28 mouse cellular contexts compared by ENCODE assay signal in genomic region chr7:128265411-128265810, GRCm38 (mm10). TPM values are rescaled to one million over a fixed set of nuclear protein-coding genes. Genes with fewer than 3 reads are reported as not detected.
DNase-seq lines count a peak whose midpoint lies in the region; ATAC-seq lines count a peak whose summit lies in the region.
"Had no signal": no experiment of that assay in that cellular context is flagged by ENCODE, and none has a peak within 500 bp of the region (broad histone marks: within the 10 kb centered on the region; RNA-seq: fewer than 3 reads in every experiment).

Gene Slc5a2 (plus strand): TSS chr7:128265657.

- no peaks in the 10 kb centered on the region for H3K4me1 ChIP-seq in kidney, embryonic 14.5 days (ENCODE audit: control insufficient read depth, insufficient read depth, low read length)
- H3K4me1 ChIP-seq in kidney, embryonic 15.5 days: no peaks in the 10 kb centered on the region
- no peaks in the 10 kb centered on the region for H3K4me1 ChIP-seq in kidney, embryonic 16.5 days (ENCODE audit: insufficient read depth, low read length)
- H3K4me1 ChIP-seq: embryonic facial prominence, embryonic 13.5 days; embryonic facial prominence, embryonic 15.5 days; forebrain, embryonic 12.5 days had no signal

- H3K4me3 ChIP-seq in kidney, embryonic 14.5 days (ENCODE audit: low read length): no peak within 1 kb of the TSS
- no peak within 1 kb of the TSS for H3K4me3 ChIP-seq in kidney, embryonic 15.5 days (replicated peaks)
- H3K4me3 ChIP-seq in kidney, embryonic 16.5 days (ENCODE audit: low read length): no peak within 1 kb of the TSS
- H3K4me3 ChIP-seq: embryonic facial prominence, embryonic 13.5 days; embryonic facial prominence, embryonic 15.5 days; erythroblast, embryonic 14.5 days; forebrain, embryonic 10.5 days; forebrain, embryonic 12.5 days had no signal

- DNase-seq in kidney, adult 11 months: peak; percentile 55
- peak; percentile 59 to 61 for DNase-seq in kidney, adult 8-10 months
- DNase-seq in kidney, postnatal 10 days: no peak
- peak; percentile 51 to 65 for DNase-seq in kidney, postnatal 36 days
- DNase-seq in heart, postnatal 10 days: no peak
- DNase-seq: adrenal gland, adult 2 months; adrenal gland, postnatal 10 days; adrenal gland, postnatal 25 days; B cell, adult 2 months; cerebellum, adult 11 months; cerebellum, adult 18-20 months; cerebellum, adult 8-10 months; cerebellum, adult 9-11 months; cerebellum, postnatal 14 days; cerebellum, postnatal 36 days; embryo, embryonic 11 days had no signal

- no peak within 1 kb of the TSS for H3K4me2 ChIP-seq in kidney, embryonic 14.5 days (replicated peaks; ENCODE audit: low read depth, low read length)
- H3K4me2 ChIP-seq in kidney, embryonic 15.5 days: no peak within 1 kb of the TSS
- H3K4me2 ChIP-seq in kidney, embryonic 16.5 days (replicated peaks; ENCODE audit: low read depth, low read length): no peak within 1 kb of the TSS
- H3K4me2 ChIP-seq: embryonic facial prominence, embryonic 13.5 days; embryonic facial prominence, embryonic 15.5 days; forebrain, embryonic 12.5 days had no signal

- 73% methylated on average over 6 of the region's 6 CpGs for WGBS in kidney, embryonic 14.5 days
- WGBS in kidney, embryonic 15.5 days: 73% methylated on average over 6 of the region's 6 CpGs
- 70% methylated on average over 6 of the region's 6 CpGs for WGBS in kidney, embryonic 16.5 days

- H3K27me3 ChIP-seq in kidney, embryonic 14.5 days (ENCODE audit: control insufficient read depth, insufficient read depth, low read length): no peaks in the 10 kb centered on the region
- no peaks in the 10 kb centered on the region for H3K27me3 ChIP-seq in kidney, embryonic 15.5 days
- H3K27me3 ChIP-seq in kidney, embryonic 16.5 days (ENCODE audit: insufficient read depth, low read length): no peaks in the 10 kb centered on the region
- H3K27me3 ChIP-seq: embryonic facial prominence, embryonic 13.5 days; embryonic facial prominence, embryonic 15.5 days; forebrain, embryonic 12.5 days had no signal

- no peak for ATAC-seq in kidney, embryonic 14.5 days (ENCODE audit: low FRiP score, low TSS enrichment)
- ATAC-seq in kidney, embryonic 15.5 days (replicated peaks; ENCODE audit: low FRiP score): no peak
- ATAC-seq in kidney, embryonic 16.5 days (ENCODE audit: low FRiP score, low TSS enrichment): no peak
- ATAC-seq: CD4-positive, CD25-positive, alpha-beta regulatory T cell, adult 4 months; forebrain, embryonic 14.5 days; Patski had no signal

- no peaks in the 10 kb centered on the region for H3K36me3 ChIP-seq in kidney, embryonic 14.5 days (ENCODE audit: control insufficient read depth, insufficient read depth, low read length)
- H3K36me3 ChIP-seq in kidney, embryonic 15.5 days: no peaks in the 10 kb centered on the region
- no peaks in the 10 kb centered on the region for H3K36me3 ChIP-seq in kidney, embryonic 16.5 days (ENCODE audit: insufficient read depth, low read length)
- H3K36me3 ChIP-seq: embryonic facial prominence, embryonic 15.5 days; forebrain, embryonic 12.5 days had no signal

- no peak within 1 kb of the TSS for H3K9ac ChIP-seq in kidney, embryonic 14.5 days (ENCODE audit: low read depth, low read length)
- no peak within 1 kb of the TSS for H3K9ac ChIP-seq in kidney, embryonic 15.5 days
- 0 out of 2 replicates have a peak within 1 kb of the TSS, but pooled peaks have one; percentile 5 for H3K9ac ChIP-seq in kidney, embryonic 16.5 days (replicated peaks; ENCODE audit: low read length)
- H3K9ac ChIP-seq: embryonic facial prominence, embryonic 13.5 days; embryonic facial prominence, embryonic 15.5 days; forebrain, embryonic 12.5 days had no signal

- no peak within 1 kb of the TSS for H3K27ac ChIP-seq in kidney, embryonic 14.5 days (ENCODE audit: low read depth, low read length)
- H3K27ac ChIP-seq in kidney, embryonic 15.5 days: no peak within 1 kb of the TSS
- H3K27ac ChIP-seq in kidney, embryonic 16.5 days (ENCODE audit: low read length): no peak within 1 kb of the TSS
- H3K27ac ChIP-seq: embryonic facial prominence, embryonic 13.5 days; embryonic facial prominence, embryonic 15.5 days; forebrain, embryonic 10.5 days; forebrain, embryonic 12.5 days had no signal

- no peaks in the 10 kb centered on the region for H3K9me3 ChIP-seq in kidney, embryonic 14.5 days (ENCODE audit: control insufficient read depth, low read length)
- no peaks in the 10 kb centered on the region for H3K9me3 ChIP-seq in kidney, embryonic 15.5 days (replicated peaks)
- H3K9me3 ChIP-seq in kidney, embryonic 16.5 days (ENCODE audit: low read length): no peaks in the 10 kb centered on the region
- H3K9me3 ChIP-seq: embryonic facial prominence, embryonic 13.5 days; embryonic facial prominence, embryonic 15.5 days; forebrain, embryonic 10.5 days; forebrain, embryonic 12.5 days; G1E had no signal

- intact Hi-C loops in heart, postnatal 10 days (cut with DNase I): no loop called here

RNA-seq across cellular contexts. Expression of gene Slc5a2, which starts in this region (rescaled TPM):
- 1.1 and 2.2 TPM in 2 replicates for polyA plus RNA-seq in kidney, embryonic 14.5 days (2014; fragmentation: Nextera tagmentation; extraction: Ambion mirVana)
- polyA plus RNA-seq in kidney, embryonic 15.5 days (2015; fragmentation: Nextera tagmentation; extraction: Ambion mirVana): 5.6 and 8.4 TPM in 2 replicates
- polyA plus RNA-seq in kidney, embryonic 16.5 days (2015; fragmentation: Nextera tagmentation; extraction: Ambion mirVana): 15.0 and 15.6 TPM in 2 replicates
- total RNA-seq in heart, postnatal 10 days (2021): not detected
- total RNA-seq: adrenal gland, postnatal 25 days had no signal
- polyA plus RNA-seq: adrenal gland, adult 2 months; embryonic facial prominence, embryonic 15.5 days; forebrain, embryonic 10.5 days; forebrain, embryonic 12.5 days; forebrain, embryonic 14.5 days had no signal

Comparison
In these comparisons a context has a peak if more than half of its experiments do, and no peak if none do; other contexts are left out.
1. DNase-seq: peak in kidney, adult 11 months (single experiment), kidney, adult 8-10 months (2 of 2) and kidney, postnatal 36 days (2 of 2); none in kidney, postnatal 10 days (single experiment) and heart, postnatal 10 days (0 of 2).